Mouse (Mus musculus): ENCODE results near the gene Zfp583. TPM values are rescaled to one million over a fixed set of nuclear protein-coding genes. Genes with fewer than 3 reads are reported as not detected.
A peak's percentile ranks its signal among the peaks of the same experiment; 100 is the strongest.
"Not testable (repeated sequence)": the region's sequence is repeated elsewhere in the genome, so short reads cannot be mapped to it uniquely, and the experiment has no call there.

The Zfp583 gene
- total RNA-seq, 2 experiments from 2014 or later, result 11.8 to 13.7 TPM

DNA sequence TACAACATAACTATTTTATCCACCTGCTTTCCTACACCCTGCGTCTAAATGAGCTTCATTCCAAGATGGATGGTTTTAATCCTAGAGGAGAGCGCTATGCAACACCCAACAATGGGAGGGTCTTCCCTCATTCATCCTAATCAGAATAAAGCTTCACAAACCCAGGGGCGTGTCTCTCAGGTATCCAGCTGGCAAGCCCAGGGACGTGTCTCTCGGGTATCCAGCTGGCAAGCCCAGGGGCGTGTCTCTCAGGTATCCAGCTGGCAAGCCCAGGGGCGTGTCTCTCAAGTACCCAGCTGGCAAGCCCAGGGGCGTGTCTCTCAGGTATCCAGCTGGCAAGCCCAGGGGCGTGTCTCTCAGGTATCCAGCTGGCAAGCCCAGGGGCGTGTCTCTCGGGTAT, 30.3 kb downstream of the Zfp583 start:
- DNase-seq (ENCODE audit: low spot score in 2 of 2); intact Hi-C loops (cut with DNase I): not testable (repeated sequence)

DNA sequence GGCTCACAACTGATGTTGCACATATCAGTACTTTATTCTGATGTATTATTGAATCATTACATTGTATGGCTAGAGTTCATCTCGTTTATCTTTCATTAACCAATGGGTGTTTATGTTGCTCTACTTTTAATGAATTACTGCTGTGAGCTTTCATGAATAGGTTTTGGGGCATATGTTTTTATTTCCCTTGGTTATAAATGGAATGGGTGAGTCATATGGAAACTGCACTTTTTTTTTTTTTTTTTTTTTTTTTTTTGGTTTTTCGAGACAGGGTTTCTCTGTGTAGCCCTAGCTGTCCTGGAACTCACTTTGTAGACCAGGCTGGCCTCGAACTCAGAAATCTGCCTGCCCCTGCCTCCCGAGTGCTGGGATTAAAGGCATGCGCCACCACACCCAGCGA, 40.0 kb downstream of the Zfp583 start:
- intact Hi-C loops (cut with DNase I); DNase-seq (ENCODE audit: low spot score in 2 of 2): not testable (repeated sequence)

DNA sequence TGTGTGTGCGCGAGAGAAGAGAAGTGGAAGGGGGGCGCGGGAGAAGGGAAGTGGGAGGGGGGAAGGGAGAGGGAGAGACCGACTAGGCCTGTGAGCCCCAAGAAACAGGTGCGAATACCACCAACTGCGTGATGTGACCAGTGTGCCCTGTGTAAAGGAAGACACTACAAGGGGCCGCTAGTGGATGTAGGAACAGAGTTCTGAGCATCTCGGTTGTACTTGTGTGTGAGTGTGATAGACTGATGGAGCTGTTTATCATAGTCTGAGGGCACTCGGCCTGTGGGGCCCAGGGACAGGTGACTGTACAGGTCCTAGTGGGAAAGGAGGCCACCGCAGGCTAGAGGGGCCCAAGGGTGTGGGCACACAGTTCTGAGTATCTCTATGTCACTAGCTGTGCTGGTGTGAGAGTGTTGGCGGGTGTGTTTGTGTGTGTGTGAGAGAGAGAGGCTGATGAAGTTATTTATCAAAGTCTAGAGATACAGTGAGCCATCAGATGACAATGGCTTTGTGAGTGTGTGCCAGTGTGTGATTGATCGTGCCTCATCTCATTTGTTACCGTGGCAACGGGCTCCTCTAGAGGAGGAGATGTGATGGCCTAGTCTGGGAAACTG, 44.1 kb downstream of the Zfp583 start:
- intact Hi-C loops (cut with DNase I), result loop anchor here (10.0 kb wide), 1 partner anchor 152 kb away; no protein-coding TSS in a partner anchor

DNA sequence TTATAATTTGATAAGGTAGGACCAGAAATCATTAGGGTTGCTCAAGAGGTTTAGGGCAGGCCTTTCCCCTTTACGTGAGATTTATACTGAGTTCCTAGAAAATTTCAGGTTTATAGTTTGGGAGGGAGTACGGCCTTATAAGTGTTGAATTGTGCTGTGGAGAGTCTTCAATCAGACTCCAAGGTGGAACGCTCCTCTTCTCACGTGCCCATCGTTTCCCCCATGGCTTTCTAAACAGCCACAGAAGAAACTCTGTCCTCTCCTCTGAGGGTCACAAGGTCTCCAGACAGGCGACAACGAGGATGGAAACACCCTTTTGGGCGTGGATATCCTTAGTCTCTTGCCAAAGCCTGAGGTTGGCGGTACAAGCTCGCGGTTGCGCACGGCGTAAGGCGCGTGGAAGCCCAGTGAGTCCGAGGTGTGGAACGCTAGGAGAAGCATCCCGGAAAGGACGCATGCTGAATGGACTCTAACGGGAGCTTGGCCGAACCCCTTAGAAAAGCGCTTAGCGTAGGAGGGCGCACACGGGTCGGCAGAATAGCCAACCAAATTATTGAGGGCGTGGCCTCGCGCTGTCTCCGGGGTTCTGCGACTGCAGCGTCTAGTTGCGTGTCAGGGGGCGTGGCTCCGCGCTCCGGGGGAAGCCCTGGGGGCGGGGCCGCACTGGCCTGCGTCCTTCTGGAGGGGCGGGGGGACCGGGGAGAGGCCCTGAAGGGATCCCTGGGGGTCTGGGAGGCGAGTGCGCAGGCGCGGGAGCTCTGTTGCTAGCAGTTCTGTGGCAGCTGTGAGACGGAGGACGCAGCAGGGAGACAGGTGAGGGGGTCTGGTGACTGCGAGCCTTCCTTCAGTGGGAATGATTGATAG, 45.0 kb downstream of the Zfp583 start, which contains the start of gene Zfp667:
Gene Zfp667 (plus strand): TSS at position 738 of the 864 bp plus-strand sequence.
- intact Hi-C loops (cut with DNase I), result loop anchor here (10.0 kb wide), 1 partner anchor 151 kb away; no protein-coding TSS in a partner anchor
- peak; percentile 99 for DNase-seq (ENCODE audit: low spot score in 2 of 2)

More for the DNA sequence above, 44.1 kb downstream of the Zfp583 start:
- peak; percentile 19 to 56 for DNase-seq (ENCODE audit: low spot score in 2 of 2)

DNA sequence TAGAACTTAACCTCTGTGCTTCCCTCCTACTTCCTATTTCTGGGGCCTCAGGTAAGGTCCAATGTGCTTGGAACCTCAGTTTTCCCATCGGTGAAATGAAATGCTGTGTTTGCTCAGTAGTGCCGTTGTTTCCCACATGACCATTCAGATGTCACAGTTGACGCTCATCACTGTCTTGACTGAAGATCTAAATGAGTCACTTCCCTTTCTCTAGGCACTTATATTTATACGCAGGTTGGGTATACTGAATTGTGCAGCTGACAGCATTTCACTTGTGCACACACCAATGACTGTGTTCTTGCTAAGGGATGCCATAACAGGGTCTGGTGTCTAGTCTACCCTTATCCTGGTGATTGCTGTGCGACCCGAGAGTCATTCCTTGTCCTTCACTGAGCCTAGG, 45.7 kb downstream of the Zfp583 start:
- intact Hi-C loops (cut with DNase I), result loop anchor here (10.0 kb wide), 1 partner anchor 151 kb away; no protein-coding TSS in a partner anchor
- DNase-seq (ENCODE audit: low spot score in 2 of 2), result no peak

DNA sequence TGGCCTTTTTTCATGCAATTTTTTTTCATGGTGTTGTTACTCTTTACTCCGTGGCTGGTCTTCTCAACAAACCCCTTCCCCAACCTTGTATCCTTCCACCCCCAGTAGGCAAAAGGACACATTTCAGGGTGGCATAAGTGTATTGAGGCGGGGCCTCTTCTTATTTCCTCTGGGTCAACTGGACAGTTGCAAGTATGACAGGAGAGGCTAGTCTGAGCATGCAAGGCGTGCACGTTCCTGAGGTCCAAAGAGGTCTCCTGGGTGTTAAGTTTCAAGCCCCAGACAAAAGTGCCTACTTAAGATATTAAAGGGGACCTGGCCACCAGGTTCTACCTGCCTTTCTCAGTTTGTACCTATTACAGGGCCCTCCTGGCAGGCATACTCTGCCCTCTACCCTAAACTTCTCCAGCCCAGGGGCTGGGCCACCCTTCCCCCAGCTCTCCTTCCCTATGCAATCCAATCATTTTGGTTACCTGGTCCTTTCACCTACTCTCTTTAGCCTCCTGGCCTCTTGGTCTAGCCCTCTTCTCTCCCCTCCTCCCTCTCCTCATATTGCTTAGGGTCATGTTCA, 46.6 kb downstream of the Zfp583 start:
- intact Hi-C loops (cut with DNase I), result loop anchor here (5.0 to 10.0 kb wide), 2 partner anchors 42 to 150 kb away; no protein-coding TSS in a partner anchor
- DNase-seq (ENCODE audit: low spot score in 2 of 2), result peak in 1 of 2 experiments; percentile 8

DNA sequence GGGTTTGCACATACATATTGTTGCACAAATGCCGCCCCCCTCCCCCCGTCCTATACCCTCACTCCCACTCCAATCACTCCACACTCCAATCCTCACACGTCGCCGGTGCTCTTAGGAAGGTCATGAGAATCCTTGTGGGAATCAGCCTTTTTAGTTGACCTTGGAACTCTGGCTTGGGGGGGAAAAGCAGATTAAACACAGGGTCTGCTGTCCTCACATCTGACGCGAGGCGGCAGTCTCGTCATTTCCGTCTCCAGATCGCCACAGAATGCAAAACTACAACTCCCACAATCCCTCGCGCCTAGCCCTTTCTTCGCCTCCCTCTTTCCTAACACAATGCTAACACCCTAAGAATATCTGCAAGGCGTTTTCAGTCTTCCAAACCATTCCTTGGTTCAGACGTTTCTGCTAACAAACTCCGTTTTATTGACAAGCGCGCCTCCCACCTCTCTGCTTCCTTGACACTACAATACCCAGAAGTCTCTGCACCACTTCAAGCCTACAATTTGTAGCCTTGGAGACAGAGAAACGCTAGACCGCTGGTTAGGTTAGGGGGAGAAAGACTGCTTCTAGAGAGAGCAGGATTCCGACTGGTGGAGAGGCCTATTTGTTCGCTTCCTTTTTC, 47.5 kb downstream of the Zfp583 start:
- peak; percentile 83 to 91 for DNase-seq (ENCODE audit: low spot score in 2 of 2)
- intact Hi-C loops (cut with DNase I), result loop anchor here (5.0 to 10.0 kb wide), 2 partner anchors 41 to 149 kb away; no protein-coding TSS in a partner anchor

DNA sequence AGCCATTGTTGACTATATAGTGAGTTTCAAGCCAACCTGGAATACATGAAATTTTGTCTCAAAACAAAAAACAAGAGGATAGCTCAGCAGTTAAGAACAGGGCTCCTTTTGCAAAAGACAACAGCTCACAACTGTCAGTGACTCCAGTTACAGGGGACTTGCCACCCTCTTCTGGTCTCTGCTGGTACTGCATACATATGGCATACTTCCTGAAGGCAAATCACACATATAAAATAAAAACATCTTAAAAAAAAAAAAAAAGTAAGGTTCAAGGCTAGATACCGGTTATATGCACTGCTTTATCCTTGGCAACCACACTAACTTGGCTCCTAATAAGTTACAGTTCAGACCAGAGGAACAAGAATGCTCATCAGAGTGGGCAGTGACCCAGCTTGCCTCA, 48.3 kb downstream of the Zfp583 start:
- DNase-seq (ENCODE audit: low spot score in 2 of 2), result peak; percentile 90 to 91
- intact Hi-C loops (cut with DNase I), result loop anchor here (5.0 to 10.0 kb wide), 2 partner anchors 40 to 148 kb away; no protein-coding TSS in a partner anchor

DNA sequence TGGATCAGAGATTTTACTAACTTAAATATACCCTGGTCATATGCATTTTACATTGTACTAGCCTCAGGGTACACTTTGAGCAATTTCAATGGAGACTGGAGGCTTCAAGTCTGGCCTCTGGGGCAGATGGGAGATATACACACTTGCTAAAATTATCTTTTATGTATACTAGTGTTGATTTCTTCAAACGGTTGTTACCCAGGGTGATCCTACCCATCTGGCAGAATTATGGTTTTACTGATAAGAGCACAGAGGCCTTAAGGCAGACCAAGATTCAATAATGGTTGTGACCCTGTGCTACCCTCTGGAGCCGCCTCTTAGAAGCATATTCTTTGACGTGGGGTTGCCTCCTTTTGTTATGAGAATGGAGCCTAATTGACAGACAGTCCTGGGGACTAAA, 53.2 kb downstream of the Zfp583 start:
- intact Hi-C loops (cut with DNase I), result loop anchor here (10.0 kb wide), 1 partner anchor 73 kb away; no protein-coding TSS in a partner anchor
- DNase-seq (ENCODE audit: low spot score in 2 of 2), result no peak

DNA sequence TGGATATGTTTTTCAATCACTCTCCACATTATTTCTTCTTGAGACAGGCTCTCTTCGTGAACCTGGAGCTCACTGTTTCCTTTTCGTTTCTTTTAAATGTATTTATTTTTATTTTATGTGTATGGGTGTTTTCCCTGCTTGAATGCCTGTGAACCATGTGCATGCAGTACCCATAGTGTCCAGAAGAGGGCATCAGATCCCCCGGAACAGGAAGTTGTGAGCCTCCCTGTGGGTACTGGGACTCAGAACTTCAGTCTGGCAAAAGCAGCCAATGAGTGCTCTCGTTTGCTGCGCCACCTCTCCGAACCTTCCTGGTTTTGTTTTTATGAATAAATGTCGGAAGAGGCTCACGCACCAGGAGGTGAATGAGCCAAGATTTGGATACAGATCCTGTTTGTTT, 65.4 kb downstream of the Zfp583 start:
- DNase-seq (ENCODE audit: low spot score in 2 of 2), result peak in 1 of 2 experiments; percentile 19
- intact Hi-C loops (cut with DNase I), result no loop called here

Other genes with a start within 250 kb of the Zfp583 start
- 10 to 100 TPM; 26.9 to 29.1 TPM for gene Zfp787, start 175.3 kb downstream of the Zfp583 start, total RNA-seq (2021)
- 10 to 100 TPM; 51.0 to 58.8 TPM for gene Zfp444, start 159.1 kb downstream of the Zfp583 start, total RNA-seq (2021)
- not detected for gene Galp, start 134.2 kb downstream of the Zfp583 start, total RNA-seq (2021)
- gene Zscan5b, start 109.0 kb downstream of the Zfp583 start, total RNA-seq (2021), result not detected
- not detected for gene Epp13, start 78.6 kb downstream of the Zfp583 start, total RNA-seq (2021)
- 10 to 100 TPM; 10.1 to 12.1 TPM for gene Zfp667, start 44.7 kb downstream of the Zfp583 start, total RNA-seq (2021)
- gene Gm3854, start 12.5 kb upstream of the Zfp583 start, total RNA-seq (2021), result 1 to 10 TPM; 7.4 to 7.5 TPM
- gene Zfp78, start 32.0 kb upstream of the Zfp583 start, total RNA-seq (2021), result 1 to 10 TPM; 2.9 to 3.1 TPM
- 1 to 10 TPM; 5.0 to 8.9 TPM for gene Zfp28, start 52.0 kb upstream of the Zfp583 start, total RNA-seq (2021)
- 10 to 100 TPM; 15.7 to 17.9 TPM for gene Smim17, start 67.4 kb upstream of the Zfp583 start, total RNA-seq (2021)
- gene Gm20715, start 79.0 kb upstream of the Zfp583 start, total RNA-seq (2021), result under 1 TPM in 1 of 2 experiments, not detected in 1; 0.37 TPM
- 1 to 10 TPM in 1 of 2 experiments, under 1 TPM in 1; 0.97 to 2.0 TPM for gene Olfr1344, start 107.4 kb upstream of the Zfp583 start, total RNA-seq (2021)
- gene Olfr1336, start 124.9 kb upstream of the Zfp583 start, total RNA-seq (2021), result not detected
- gene Olfr1346, start 135.8 kb upstream of the Zfp583 start, total RNA-seq (2021), result not detected
- not detected for gene Olfr5, start 155.7 kb upstream of the Zfp583 start, total RNA-seq (2021)
- gene Olfr1347, start 168.5 kb upstream of the Zfp583 start, total RNA-seq (2021), result not detected
- not detected for gene Olfr1348, start 177.5 kb upstream of the Zfp583 start, total RNA-seq (2021)
- gene Olfr1349, start 191.7 kb upstream of the Zfp583 start, total RNA-seq (2021), result not detected
- gene Olfr1350, start 233.6 kb upstream of the Zfp583 start, total RNA-seq (2021), result not detected